In genomic region chr16:96081742-96082241, GRCm38 (mm10) we compare ENCODE assay signal across 8 mouse cellular contexts. TPM values are rescaled to one million over a fixed set of nuclear protein-coding genes. Genes with fewer than 3 reads are reported as not detected.
DNase-seq lines count a peak whose midpoint lies in the region; ATAC-seq and TF ChIP-seq lines count a peak whose summit lies in the region.

No protein-coding gene starts in this region.

- peaks cover 1% of the 10 kb centered on the region for H3K4me1 ChIP-seq in ES-Bruce4 (ENCODE audit: control insufficient read depth, insufficient read depth, low read length)
- peaks cover 18% of the 10 kb centered on the region for H3K4me1 ChIP-seq in heart, embryonic 16.5 days (ENCODE audit: control insufficient read depth, insufficient read depth, low read length)
- H3K4me1 ChIP-seq in midbrain, embryonic 11.5 days (ENCODE audit: control insufficient read depth, insufficient read depth, low read length), result peaks cover 11% of the 10 kb centered on the region

- peak; percentile 20 for ATAC-seq in heart, embryonic 16.5 days (replicated peaks; ENCODE audit: extremely low read depth, insufficient read depth, low FRiP score)
- peak; percentile 51 for ATAC-seq in midbrain, embryonic 11.5 days (ENCODE audit: low FRiP score)

- under 1% methylated on average over 59 of the region's 68 CpGs for WGBS in heart, embryonic 16.5 days
- 1% methylated on average over 50 of the region's 68 CpGs for WGBS in midbrain, embryonic 11.5 days

- peak; percentile 53 for DNase-seq in 3T3-L1 (ENCODE audit: low read depth, low spot score)
- DNase-seq in cerebellum, adult 9-10 months, result peak; percentile 73
- peak; percentile 46 to 81 for DNase-seq in left cerebral cortex, postnatal 10 days (ENCODE audit: extremely low spot score in 1 of 2, low spot score in 2 of 2)
- DNase-seq in midbrain, embryonic 11.5 days (ENCODE audit: low spot score, missing footprints), result no peak
- peak; percentile 83 for DNase-seq in testis, postnatal 10 days (ENCODE audit: low spot score)
- no peak for DNase-seq in c-Kit-positive CD71-positive TER-119-positive erythroid progenitor cells, embryonic 14.5 days (ENCODE audit: low spot score)

- H3K27ac ChIP-seq in ES-Bruce4 (ENCODE audit: insufficient read depth, low read length), result peak overlapping the region; percentile 83
- H3K27ac ChIP-seq in heart, embryonic 16.5 days (ENCODE audit: low read length), result peak overlapping the region; percentile 98
- H3K27ac ChIP-seq in midbrain, embryonic 11.5 days (ENCODE audit: low read depth, low read length), result peak overlapping the region; percentile 93

- TF ChIP-seq POLR2A in ES-Bruce4 (IDR thresholded peaks at IDR 0.05; ENCODE audit: insufficient read depth, low read length), result no peak

- no peaks in the 10 kb centered on the region for H3K9me3 ChIP-seq in ES-Bruce4 (replicated peaks; ENCODE audit: control insufficient read depth, insufficient read depth, low read length, poor library complexity, severe bottlenecking)
- no peaks in the 10 kb centered on the region for H3K9me3 ChIP-seq in heart, embryonic 16.5 days (replicated peaks; ENCODE audit: control insufficient read depth, low read length)
- no peaks in the 10 kb centered on the region for H3K9me3 ChIP-seq in midbrain, embryonic 11.5 days (ENCODE audit: control insufficient read depth, low read length)

- no peaks in the 10 kb centered on the region for H3K27me3 ChIP-seq in ES-Bruce4 (ENCODE audit: control insufficient read depth, insufficient read depth, low read length, poor library complexity, severe bottlenecking)
- H3K27me3 ChIP-seq in heart, embryonic 16.5 days (ENCODE audit: control insufficient read depth, insufficient read depth, low read length), result no peaks in the 10 kb centered on the region
- H3K27me3 ChIP-seq in midbrain, embryonic 11.5 days (ENCODE audit: control insufficient read depth, insufficient read depth, low read length), result no peaks in the 10 kb centered on the region

- intact Hi-C loops in left cerebral cortex, postnatal 10 days (cut with DNase I), result no loop called here

- TF ChIP-seq EP300 in ES-Bruce4 (IDR thresholded peaks at IDR 0.05; ENCODE audit: insufficient read depth, low read depth, low read length), result no peak

- H3K36me3 ChIP-seq in ES-Bruce4 (ENCODE audit: control insufficient read depth, insufficient read depth, low read length, poor library complexity, severe bottlenecking), result peaks cover 22% of the 10 kb centered on the region
- peaks cover 4% of the 10 kb centered on the region; the same call in 1 of the 2 replicates for H3K36me3 ChIP-seq in heart, embryonic 16.5 days (ENCODE audit: control insufficient read depth, insufficient read depth)
- H3K36me3 ChIP-seq in midbrain, embryonic 11.5 days (ENCODE audit: control insufficient read depth, insufficient read depth, low read length), result peaks cover 4% of the 10 kb centered on the region; the same call in 1 of the 2 replicates

- no peak for TF ChIP-seq CTCF in ES-Bruce4 (IDR thresholded peaks at IDR 0.05; ENCODE audit: low read depth, low read length)

- H3K9ac ChIP-seq in ES-Bruce4 (ENCODE audit: low read depth, poor library complexity, severe bottlenecking), result peak overlapping the region; percentile 99
- H3K9ac ChIP-seq in heart, embryonic 16.5 days (ENCODE audit: low read length), result peak overlapping the region; percentile 97
- peak overlapping the region; percentile 98 for H3K9ac ChIP-seq in midbrain, embryonic 11.5 days (ENCODE audit: low read length)

- peak overlapping the region; percentile 72 for H3K4me2 ChIP-seq in heart, embryonic 16.5 days (ENCODE audit: low read depth, low read length)
- H3K4me2 ChIP-seq in midbrain, embryonic 11.5 days, result peak overlapping the region; percentile 80

- peak overlapping the region; percentile 97 for H3K4me3 ChIP-seq in ES-Bruce4 (ENCODE audit: low read depth, low read length)
- H3K4me3 ChIP-seq in heart, embryonic 16.5 days (ENCODE audit: low read length), result peak overlapping the region; percentile 91
- H3K4me3 ChIP-seq in midbrain, embryonic 11.5 days (ENCODE audit: low read depth, low read length), result peak overlapping the region; percentile 96

RNA-seq across cellular contexts. Expression of gene Brwd1, which starts 0.5 kb away (rescaled TPM):
- 184 and 200 TPM in 2 replicates for polyA plus RNA-seq in ES-Bruce4 (2011; ENCODE audit: insufficient read depth, insufficient read length, low read depth, missing spikeins)
- polyA plus RNA-seq in heart, embryonic 16.5 days (2015; fragmentation: Nextera tagmentation; extraction: Ambion mirVana), result 67.4 and 68.3 TPM in 2 replicates
- 100 to 1,000 TPM; 106 to 121 TPM for total RNA-seq in left cerebral cortex, postnatal 10 days (2021)
- polyA plus RNA-seq in midbrain, embryonic 11.5 days (2014; fragmentation: Nextera tagmentation; extraction: Ambion mirVana), result 192 and 212 TPM in 2 replicates

RNA-seq across cellular contexts. Expression of gene Hmgn1, which starts 45.7 kb away (rescaled TPM):
- 284 and 309 TPM in 2 replicates for polyA plus RNA-seq in ES-Bruce4 (2011; ENCODE audit: insufficient read depth, insufficient read length, low read depth, missing spikeins)
- polyA plus RNA-seq in heart, embryonic 16.5 days (2015; fragmentation: Nextera tagmentation; extraction: Ambion mirVana), result 250 and 264 TPM in 2 replicates
- 10 to 100 TPM; 57.4 to 57.8 TPM for total RNA-seq in left cerebral cortex, postnatal 10 days (2021)
- 886 and 907 TPM in 2 replicates for polyA plus RNA-seq in midbrain, embryonic 11.5 days (2014; fragmentation: Nextera tagmentation; extraction: Ambion mirVana)

Comparison
In these comparisons a context has a peak if more than half of its experiments do, and no peak if none do; other contexts are left out.
1. DNase-seq: peak in 3T3-L1 (single experiment), cerebellum, adult 9-10 months (single experiment), left cerebral cortex, postnatal 10 days (2 of 2) and testis, postnatal 10 days (single experiment); none in midbrain, embryonic 11.5 days (single experiment) and c-Kit-positive CD71-positive TER-119-positive erythroid progenitor cells, embryonic 14.5 days (single experiment).
2. Peak in every context shown above with its lines, with median percentiles within 50 percentile points of each other: H3K27ac ChIP-seq, H3K4me3 ChIP-seq and H3K9ac ChIP-seq.